Mouse (Mus musculus): ENCODE data around the gene Tcam1.

GRCm38 (mm10) chr11:106329128-106329527 lies 52.7 kb downstream of the Tcam1 start:
- TF ChIP-seq CTCF (IDR thresholded peaks at IDR 0.05; ENCODE audit: extremely low read depth, insufficient read length, insufficient replicate concordance, low read depth, low read length) (no peak), POLR2A (IDR thresholded peaks at IDR 0.05; ENCODE audit: low read depth, low read length) (no peak)

Measured in small intestine, adult 2 months (tissue).